Mouse (Mus musculus): ENCODE measurements at regions not wholly inside any gene's neighbourhood (a gene's known extent, or its start where the extent isn't known, plus 50 kb on each side); places are given as distances from the start of the nearest gene placed in this dataset.
A peak's percentile ranks its signal among the peaks of the same experiment; 100 is the strongest.

DNA sequence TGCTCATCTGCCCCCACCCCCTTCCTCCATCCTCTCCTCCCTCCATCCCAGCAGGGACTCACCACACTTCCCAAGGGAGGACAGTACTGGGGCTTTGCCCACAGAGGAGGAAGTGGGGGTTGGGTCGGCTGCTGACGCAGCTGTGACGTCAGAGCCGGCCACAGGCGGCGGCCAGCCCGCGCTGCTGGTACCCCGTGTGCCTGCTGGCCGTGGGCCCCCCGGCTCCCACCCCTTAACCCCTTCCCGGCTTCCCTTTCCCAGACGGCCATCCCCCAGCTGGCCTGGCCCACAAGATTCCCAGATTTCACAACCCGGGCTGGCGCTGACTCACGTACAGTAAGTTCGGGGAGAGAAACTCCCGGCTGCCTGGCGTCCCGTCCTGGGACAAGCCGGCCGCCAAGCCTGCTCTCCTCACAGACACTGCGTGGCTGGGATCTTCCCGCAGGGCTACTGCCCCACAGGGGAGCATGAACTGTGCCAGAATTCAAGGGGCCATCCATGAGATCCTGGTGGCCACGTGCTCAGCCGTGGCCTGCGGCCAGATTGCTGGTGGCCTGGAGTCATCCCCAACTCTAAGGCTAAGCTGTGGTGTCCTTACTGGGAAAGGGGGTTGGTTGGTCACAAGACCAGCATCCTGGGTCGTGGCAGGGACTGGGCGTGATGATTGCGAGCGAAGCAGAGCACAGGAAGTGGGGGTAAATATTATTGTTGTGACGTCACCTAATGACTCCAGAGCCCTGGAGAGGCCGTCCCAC, 87.9 kb upstream of the Tmem189 start:
- DNase-seq = peak; percentile 92

GRCm38 (mm10) chr2:167776251-167777168, 86.9 kb upstream of the Tmem189 start:
- DNase-seq = no peak

DNA sequence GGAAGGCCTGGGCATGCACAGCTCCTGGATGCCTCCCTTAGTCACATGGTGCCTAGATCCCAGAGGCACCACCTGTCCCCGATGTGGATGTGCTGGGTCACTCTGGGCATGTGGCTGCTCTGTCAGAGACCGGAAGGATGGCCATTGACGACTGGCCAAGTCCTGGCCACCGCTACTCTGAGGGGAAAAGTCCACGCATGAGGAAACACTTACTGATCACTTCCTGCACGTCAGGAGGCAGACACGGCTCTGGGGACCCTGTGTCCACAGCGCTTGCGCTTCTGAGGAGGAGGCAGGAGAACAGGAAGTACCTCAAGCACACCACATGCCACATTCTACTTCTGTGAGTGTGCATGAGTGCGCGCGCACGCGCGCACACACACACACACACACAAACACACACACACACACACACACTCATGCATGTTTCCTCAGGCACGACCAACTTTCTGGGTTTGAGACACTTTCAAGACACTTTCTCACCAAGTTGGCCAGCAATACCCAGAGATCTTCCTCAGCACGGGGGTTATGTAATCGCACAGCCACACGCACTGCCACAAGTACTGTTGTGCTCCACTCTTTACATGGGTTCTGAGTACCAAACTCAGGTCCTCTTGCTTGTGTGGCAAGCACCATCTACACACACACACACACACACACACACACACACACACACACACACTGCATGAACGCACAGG, 85.7 kb upstream of the Tmem189 start:
- DNase-seq = peak; percentile 70

- peak; percentile 60 for DNase-seq
Measured at GRCm38 (mm10) chr2:167774806-167775179, 85.2 kb upstream of the Tmem189 start.

- no peak for DNase-seq
Measured at GRCm38 (mm10) chr2:167774166-167774805, 84.7 kb upstream of the Tmem189 start.

- DNase-seq = no peak
Measured at GRCm38 (mm10) chr2:167772834-167773233, 83.2 kb upstream of the Tmem189 start.

- DNase-seq = peak; percentile 46
Measured at GRCm38 (mm10) chr2:167767962-167768361, 78.3 kb upstream of the Tmem189 start.

DNA sequence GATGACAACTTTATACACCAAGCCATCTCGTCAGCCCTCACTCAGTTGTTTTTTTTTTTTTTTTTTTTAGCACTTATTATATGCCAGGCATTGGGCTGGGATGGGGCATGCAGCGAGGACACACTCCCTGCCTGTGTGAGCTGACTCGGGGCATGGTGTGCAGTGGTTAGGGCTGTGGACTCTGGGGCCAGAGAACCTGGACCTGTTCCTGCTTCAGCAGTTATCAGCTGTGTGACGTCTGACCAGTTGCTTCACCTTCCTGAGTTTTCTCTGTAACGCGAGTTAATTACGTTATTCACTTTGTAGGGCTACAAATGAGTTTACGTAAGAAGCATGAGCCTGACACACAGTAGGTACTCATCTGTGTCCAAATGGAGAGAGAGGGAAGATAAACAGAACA, 77.7 kb upstream of the Tmem189 start:
- DNase-seq = no peak

DNA sequence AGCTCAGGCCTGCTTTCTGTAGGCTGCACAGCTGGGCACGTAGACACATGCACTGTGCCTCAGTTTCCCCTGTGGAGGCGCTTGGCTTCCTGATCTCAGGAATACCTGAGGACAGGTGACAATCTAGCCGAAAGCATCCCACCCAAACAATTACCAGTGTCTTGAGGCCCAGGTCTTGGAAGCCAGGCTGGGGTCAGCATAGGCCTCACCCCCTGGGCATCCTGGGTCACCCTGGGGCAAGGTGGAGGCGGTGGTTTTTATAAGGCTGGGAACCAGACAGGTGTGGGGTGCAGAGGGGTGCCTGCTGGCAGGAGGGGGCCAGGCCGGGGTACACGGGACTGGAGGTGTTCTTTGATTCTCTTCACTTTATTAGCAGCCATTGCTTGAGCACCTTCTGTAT, 76.2 kb upstream of the Tmem189 start:
- no peak for DNase-seq

- DNase-seq = peak; percentile 95
Measured at GRCm38 (mm10) chr2:167765072-167765800, 75.6 kb upstream of the Tmem189 start.

GRCm38 (mm10) chr2:167763891-167764410, 74.3 kb upstream of the Tmem189 start:
- no peak for DNase-seq

GRCm38 (mm10) chr2:167761404-167761936, 71.8 kb upstream of the Tmem189 start:
- no peak for DNase-seq

- peak; percentile 43 for DNase-seq
Measured at GRCm38 (mm10) chr2:167760681-167761403, 71.2 kb upstream of the Tmem189 start.

DNA sequence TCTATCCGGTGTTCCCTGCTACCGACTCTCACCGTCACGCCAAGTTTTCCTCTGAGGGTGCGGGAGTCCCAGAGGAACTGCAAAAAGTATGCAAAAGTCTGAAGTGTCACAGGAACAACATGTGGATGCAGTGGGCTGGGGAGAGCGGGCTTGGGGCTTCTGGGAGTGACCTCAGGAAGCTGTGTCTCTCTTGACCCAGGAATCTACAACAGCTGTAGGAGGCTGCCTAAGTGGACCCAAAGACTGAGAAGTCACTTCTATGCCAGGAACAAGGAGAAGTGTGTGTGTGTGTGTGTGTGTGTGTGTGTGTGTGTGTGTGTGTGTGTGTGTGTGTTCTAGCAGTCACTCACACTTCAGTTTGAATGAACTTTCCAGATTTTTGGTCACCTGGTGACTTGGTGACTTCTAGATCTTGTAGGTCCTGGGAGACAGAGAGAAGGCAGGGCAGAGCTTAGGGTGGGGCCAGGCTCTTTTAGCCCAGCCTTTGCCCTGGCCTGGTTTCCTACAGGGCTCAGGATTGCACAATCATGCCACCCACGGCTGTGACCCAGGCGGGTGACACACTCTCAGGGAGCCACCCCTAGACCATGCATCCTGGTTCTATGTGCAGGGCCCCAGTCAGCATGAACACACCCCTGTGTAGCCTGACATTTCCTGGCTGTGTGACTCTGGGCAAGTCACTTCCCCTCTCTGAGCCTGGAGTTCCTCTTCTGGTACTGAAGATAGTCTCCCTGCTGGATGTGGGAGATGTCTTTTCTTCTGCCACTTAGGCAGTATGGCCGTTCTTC, 70.2 kb upstream of the Tmem189 start:
- DNase-seq = peak; percentile 67

DNA sequence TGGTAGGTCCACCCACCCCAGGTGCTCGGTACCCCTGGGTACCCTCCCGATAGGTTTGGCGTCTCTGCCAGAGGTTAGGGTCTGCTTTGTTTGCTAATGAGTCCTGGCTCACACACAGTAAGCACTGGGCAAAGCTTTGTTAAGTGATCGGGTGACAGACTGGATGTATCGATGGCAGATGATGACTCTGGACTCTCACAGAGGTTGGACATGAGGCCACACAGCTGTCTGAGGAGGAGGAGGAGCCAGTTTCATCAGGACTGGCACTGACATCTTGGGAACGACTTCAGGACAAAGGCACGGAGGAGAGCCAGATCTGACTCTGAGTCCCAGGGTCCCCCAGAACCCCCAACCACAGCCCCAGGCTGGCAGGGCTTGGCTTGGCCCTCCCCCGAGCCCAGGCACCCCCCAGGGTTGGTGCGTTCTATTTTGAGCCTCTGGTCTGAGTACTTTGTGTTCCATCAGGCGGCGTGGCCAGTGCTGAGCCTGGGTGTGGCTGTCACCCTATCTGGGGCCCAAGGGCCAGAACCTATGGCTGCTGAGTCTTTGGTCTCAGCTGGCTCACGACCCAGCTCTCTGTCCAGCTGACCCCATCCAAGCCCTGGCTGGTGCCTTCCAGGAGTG, 67.6 kb upstream of the Tmem189 start:
- DNase-seq = peak; percentile 61

DNA sequence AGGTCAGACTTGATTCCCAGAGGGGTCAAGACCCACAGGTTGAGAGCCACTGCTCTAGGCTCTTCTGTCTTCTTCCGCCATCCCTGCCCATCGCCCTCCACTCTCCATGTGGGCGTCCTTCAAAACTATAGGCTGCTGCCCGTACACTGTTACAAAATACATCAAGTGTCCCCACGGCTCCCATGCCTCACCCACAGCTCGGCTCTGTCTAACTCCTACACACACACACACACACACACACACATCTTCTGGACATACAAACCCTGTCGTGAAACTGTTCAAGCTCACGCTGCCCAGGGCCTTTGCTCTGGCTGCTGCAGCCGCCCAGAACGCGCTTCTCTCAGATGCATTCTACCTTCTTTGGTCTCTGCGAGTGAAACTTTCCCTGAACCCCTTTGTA, 67.1 kb upstream of the Tmem189 start:
- DNase-seq = no peak

DNA sequence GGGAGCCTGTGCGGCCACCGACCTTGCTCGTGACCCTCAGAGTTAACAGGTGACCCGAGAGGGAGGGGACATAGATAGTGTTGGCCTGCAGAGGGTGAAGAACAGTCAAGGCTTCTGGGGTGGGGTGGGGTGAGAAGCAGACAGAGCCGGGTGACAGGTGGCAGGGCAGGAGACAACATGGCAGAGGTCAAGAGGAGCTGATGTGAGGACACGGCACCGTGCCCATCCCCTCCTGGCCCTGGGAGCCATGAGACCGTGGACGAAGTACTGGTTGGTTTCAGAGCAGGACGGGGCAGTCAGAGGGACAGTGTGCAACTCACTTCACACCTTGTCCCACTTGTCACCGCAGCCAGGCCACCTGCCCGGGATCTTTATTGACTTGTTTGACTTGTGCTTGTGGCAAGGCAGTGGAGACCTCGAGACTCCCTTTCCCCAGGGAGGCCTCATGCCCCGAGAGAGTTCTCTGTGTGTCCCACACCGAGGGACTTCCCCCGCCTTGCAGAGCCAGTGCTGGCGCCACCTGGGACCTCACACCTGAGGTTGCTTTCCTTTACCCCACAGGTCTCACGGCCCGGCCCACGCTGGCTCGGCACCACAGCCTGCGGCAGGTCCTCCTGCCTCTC, 65.4 kb upstream of the Tmem189 start:
- no peak for DNase-seq

DNA sequence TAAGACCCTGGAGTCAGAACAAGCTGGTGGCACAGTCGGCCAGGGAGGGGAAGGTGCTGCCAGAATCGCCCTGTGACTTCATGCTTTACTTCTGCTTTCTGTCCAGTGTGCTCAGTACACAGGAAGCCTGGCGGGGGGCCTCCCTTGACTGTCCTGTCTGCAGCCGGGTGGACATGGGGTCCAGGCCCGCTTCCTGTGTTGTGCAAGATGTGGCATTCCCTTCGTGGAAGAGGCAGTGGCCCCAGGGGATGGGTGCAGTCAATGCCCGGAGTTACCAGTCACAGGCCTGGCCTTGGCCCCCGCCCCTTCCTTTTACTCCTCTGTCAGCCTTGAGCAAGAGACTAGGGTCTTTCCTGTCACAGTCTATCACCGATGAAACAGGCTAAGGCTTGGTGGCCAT, 64.3 kb upstream of the Tmem189 start:
- peak; percentile 56 for DNase-seq
